Mouse (Mus musculus) heart, adult 18-20 months (tissue): Measurements from ENCODE around the gene Elavl3. TPM values are rescaled to one million over a fixed set of nuclear protein-coding genes. Genes with fewer than 3 reads are reported as not detected.

Experiments used
- DNase-seq, 2 experiments: peaks; one replicate each; pipeline ENCODE4 v3.0.0; 2021 to 2022; ENCODE audit warnings: mixed read lengths in 1 of 2
- total RNA-seq, 2 experiments: library from RNA; stranded (reverse); gene quantifications; 2 replicates each; pipeline ENCODE4 v1.2.3; 2021

Gene Elavl3
- total RNA-seq, 2 experiments from 2014 or later, result 0.26 TPM; not detected in 1

DNA sequence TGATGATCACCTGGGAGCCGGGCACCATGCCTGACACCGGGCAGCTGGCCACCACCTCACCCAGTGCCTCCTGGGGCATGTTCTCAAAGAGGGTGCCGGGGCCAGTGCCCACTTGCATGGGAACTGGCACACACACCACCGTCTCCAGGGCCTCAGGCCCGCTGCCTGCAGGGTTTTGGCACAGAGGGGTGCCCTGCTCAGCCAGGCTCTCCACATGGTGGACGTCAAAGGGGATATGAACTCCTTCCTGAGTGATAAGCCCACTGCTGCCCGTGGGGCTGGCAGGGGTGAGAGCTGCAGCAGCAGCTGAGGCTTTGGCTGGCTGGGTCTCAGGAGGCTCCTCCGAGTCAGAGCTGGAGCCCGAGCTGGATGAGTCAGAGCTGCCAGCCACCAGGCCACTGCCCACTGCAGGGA lies 6.2 kb upstream of the Elavl3 start:
- peak; percentile 72 to 80 for DNase-seq

- DNase-seq, result no peak
Observed at GRCm38 (mm10) chr9:22057031-22057517, 5.3 kb upstream of the Elavl3 start.

DNA sequence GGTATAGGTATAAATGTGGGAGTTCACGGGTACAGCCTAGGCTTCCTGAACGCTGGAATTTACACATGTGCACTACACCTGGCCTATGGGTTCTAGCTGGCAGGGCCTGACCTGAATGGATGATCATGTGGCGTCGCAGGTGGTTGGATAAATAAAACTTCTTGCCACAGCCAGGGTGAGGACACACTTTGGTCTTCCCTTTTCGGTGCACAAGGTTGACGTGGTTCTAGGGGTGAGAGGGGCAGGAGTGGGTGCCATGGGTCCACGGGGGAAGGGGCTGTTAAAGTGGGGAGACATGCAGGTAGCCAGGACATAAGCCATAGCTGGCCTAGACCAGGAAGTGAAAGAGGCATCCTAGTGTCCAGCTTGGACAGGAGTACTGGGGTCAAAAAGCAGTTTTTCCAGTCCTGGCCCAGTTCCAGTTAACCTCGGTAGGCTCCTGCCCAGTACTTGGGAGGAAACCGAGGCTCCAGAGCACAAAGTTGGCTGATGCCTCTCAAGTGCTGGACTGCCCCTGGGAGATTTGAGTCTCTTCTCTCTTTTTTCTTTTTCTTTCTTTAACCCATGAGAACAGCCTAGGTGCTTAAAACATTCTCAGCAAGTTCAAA lies 4.6 kb upstream of the Elavl3 start:
- DNase-seq, result no peak

DNA sequence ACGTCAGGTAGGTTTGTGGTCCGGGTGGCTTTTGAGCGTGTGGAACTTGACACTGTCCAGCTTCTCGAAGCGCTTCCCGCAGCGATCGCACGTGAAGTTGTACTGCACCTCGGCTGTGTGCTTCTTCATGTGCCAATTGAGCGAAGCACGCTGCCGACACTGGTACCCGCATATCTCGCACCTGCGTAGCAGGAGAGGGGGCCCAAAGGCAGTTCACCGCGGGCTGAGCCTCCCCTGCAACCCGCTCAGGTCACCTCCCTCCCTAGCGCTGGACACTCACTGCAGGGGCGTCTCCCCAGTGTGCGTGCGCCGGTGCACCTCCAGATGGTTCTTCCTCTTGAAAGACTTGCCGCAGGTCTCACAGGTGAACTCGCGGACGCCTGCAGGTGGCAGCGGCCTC lies 3.9 kb upstream of the Elavl3 start:
- no peak for DNase-seq

- peak; percentile 54 to 58 for DNase-seq
Observed at GRCm38 (mm10) chr9:22054411-22055076, 2.7 kb upstream of the Elavl3 start.

DNA sequence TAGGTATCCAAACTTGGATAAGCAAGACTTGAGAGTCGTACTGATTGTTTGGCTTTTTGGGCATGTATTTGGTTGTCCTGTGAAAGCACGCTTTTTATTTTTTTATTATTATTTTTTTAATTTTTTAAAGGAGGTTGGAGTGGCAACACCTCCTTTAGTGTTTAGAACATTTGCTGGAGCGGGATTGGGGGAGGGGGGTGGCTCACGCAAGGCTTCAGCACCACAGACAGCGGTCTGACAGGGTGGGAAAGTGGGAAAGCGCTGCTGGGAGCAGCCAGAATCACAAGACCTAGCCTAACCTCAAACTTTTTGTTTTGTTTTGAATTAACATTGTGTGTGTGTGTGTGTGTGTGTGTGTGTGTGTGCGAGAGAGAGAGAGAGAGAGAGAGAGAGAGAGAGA lies 1.8 kb upstream of the Elavl3 start:
- DNase-seq, result no peak

DNA sequence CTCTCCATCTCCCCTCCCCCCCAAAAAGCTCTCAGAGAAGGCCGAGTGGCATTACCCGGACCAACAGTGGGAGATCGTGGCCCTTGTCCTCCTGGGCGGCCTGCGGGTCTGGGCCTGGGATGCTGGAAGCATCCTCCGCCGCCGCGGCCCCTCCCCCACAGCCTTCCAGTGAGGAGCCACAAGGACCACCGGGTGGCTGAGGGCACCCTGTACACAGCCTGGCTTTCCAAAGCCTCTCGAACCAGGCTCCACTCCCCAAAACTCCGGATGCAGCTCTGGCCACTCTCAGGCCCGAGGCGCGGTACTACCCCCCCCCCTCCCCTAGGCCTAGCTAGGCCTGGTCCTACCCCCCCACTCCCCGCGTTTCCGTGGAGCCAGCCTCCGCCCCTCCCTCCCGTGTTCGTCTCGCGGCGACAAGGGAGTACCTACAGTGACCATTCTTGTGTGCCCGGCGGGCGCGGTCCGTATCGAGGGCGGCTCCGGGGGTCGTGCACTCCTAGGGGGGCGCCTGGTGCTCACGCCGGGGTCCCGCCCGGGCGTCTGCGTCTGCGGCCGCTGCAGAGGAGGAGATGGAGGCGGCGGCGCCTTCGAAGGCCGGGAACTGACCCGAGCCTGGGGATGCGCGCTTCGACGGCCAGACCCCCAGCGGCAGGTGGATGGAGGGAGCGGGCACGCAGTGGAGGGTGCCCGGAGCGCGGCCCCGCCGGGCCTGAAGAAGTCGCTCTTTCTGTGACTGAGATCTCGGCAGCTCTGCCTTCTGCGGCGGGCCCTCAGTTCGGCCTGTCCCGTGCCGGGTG lies 464 bp downstream of the Elavl3 start:
- DNase-seq, result no peak

DNA sequence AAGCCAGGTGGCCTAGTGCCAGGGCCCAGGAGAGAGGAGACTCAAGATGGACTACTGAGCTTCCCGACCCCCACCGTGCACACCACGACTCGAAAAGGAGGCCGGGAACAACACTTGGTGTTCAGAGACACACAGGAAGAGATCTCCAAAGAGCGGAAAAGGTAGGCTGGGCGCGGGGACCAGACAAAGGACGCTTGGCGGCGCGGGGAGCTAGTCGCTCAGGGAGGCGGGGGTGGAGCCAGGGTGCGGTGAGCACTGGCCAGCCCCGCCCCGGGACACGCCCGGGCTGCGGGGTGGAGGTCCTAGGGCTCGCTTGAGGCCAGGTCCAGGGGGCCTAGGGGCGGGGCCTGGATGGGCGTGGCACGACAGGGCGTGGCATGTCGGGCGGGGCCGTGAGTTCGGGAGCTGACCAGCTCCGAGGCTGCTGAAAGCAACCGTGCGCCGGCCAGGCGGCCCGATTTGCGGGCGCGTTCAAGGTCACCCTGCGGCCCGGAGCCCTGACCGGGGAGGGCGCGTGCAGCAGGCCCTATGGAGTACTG lies 1.4 kb downstream of the Elavl3 start:
- DNase-seq, result peak; percentile 22 to 35

DNA sequence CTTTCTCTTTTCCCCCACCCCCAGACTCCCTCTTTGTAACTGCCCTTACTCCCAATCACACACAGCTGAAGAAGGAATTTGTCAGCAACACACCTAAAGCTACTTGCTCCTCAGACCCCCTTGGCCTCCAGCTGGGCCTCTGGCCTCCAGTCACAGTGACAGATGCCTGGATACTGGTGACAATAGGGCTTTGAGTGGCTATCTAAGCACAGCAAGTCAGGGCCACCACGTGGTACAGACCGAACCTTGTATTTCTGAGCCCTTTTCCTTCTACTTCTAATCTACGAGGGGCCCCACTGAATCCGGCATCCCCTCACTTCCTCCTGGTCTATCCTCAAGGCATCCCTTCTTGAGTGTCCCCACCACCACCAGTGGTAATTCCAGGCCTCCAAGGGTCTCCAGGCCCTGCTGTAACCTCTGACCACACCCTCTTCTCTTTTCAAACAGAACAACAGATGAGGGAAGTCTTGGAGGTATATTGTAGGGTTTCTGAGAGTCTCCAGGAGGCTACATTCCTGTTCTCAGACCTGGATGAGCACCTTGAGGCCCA lies 2.0 kb downstream of the Elavl3 start:
- DNase-seq, result no peak

- no peak for DNase-seq
Observed at GRCm38 (mm10) chr9:22049315-22049714, 2.5 kb downstream of the Elavl3 start.

DNA sequence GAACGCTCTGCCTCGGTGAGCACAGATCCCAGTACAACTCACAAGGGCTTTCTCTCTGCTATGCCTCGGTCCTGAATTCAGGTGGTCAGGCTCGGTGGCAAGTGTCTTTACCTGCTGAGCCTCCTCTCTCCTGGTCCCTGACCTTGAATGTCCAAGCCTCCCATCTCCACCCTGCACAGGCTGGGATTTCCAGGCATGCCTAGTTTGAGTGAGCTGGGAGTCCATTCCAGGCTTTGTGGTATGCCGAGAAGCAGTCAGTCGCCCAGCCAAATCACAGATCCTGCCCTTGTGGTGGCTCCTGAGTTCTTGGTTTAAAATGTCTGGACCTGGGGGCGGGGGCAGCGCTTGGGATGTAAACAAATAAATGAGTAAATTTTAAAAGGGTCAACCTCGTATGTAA lies 4.5 kb downstream of the Elavl3 start:
- DNase-seq, result no peak

DNA sequence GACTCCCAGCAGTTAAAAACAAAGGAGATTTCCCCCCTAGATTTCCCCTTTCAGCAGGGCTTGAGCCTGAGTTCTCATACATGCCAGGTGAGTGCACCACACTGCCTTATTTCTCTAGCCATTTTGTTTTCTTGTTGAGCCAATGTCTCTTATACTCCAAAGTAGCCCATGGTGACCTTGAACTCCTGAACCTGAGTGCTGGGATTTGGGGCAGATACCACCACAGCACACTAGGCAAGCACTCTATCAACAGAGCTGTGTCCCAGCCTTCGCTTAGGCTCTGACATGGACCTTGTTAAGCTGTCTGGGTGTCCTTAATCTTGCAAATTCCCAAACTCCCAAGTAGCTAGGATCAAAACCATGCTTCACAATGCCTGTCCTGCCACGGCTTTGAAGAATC lies 10.0 kb downstream of the Elavl3 start:
- no peak for DNase-seq

- DNase-seq, result no peak
Observed at GRCm38 (mm10) chr9:22037826-22038225, 14.0 kb downstream of the Elavl3 start.

- DNase-seq, result no peak
Observed at GRCm38 (mm10) chr9:22035300-22036044, 16.4 kb downstream of the Elavl3 start.

GRCm38 (mm10) chr9:22030386-22030785 lies 21.4 kb downstream of the Elavl3 start:
- DNase-seq, result no peak

DNA sequence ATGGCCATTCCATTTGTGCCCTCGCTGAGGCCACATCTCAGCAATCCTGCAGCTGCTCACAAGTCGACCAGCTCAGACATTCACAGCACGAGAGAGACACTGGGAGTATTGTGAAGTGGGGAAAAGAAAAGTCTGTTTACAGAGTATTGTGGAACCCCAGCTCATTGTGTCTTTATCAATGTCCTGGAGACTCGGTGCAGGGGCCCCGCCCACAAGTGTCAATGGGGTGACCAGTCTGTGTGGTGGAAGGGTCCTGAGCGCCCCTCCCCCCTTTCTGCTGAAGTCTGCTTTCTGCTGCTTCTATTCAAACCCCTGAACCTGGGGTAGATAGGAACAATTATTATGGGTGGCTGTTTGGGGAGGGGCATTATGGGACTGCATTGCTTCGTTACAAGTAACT lies 23.4 kb downstream of the Elavl3 start:
- DNase-seq, result no peak

GRCm38 (mm10) chr9:22024592-22024991 lies 27.2 kb downstream of the Elavl3 start:
- DNase-seq, result no peak

GRCm38 (mm10) chr9:22017208-22017825 lies 34.5 kb downstream of the Elavl3 start:
- DNase-seq, result no peak

GRCm38 (mm10) chr9:22016245-22016644 lies 35.6 kb downstream of the Elavl3 start:
- no peak for DNase-seq

DNA sequence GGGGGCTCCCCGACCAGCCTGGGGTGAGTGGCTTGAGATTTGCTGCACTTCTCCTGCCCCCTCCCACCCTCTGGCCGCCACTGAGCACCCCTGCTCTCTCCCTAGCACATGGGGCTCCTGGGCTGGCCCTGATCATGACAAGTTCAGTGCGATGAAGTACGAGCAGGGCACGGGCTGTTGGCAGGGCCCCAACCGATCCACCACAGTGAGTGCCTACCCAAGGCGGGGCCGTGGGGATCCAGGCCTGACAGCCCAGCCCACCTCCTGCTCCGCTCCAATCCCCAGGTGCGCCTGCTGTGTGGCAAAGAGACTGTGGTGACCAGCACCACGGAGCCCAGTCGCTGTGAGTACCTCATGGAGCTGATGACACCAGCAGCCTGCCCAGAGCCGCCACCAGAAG lies 39.1 kb downstream of the Elavl3 start:
- DNase-seq, result no peak

DNA sequence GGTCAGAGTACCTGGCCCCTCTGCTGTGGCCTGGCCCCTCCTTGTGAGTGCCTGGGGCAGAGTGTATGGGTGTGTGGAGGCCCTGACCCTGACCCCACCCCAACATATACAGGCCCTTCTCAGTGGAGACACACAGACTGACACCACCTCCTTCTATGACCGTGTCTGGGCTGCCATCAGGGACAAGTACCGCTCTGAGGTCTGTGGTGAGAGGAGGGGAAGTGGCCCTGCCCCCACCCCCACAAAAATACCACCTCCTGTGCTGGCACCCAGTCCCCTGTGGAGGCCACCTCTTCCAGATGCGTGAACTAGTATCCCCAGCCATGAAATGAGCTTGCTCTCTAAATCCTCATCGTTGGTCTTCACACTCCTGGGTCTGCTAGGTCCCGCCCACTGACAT lies 40.8 kb downstream of the Elavl3 start:
- no peak for DNase-seq
